Mouse (Mus musculus) testis, adult 2 months (tissue): ENCODE measurements around the gene Llgl2. TPM values are rescaled to one million over a fixed set of nuclear protein-coding genes. Genes with fewer than 3 reads are reported as not detected.

Experiments
- H3K27ac ChIP-seq: fragments of 200-500 bp; 2 replicates; pipeline ENCODE4 v1.5.1; 2012; ENCODE audit warnings: low read depth, low read length; ENCODE audit not compliant: control insufficient read depth, insufficient read depth
- H3K27me3 ChIP-seq: fragments of 200-500 bp; 2 replicates; pipeline ENCODE4 v1.6.1; 2012; ENCODE audit warnings: mild to moderate bottlenecking, low read length, moderate library complexity; ENCODE audit not compliant: control insufficient read depth, insufficient read depth
- H3K36me3 ChIP-seq: fragments of 200-500 bp; 2 replicates; pipeline ENCODE4 v1.6.1; 2012; ENCODE audit warnings: mild to moderate bottlenecking, low read length; ENCODE audit not compliant: control insufficient read depth, insufficient read depth
- H3K4me1 ChIP-seq: fragments of 200-500 bp; 2 replicates; pipeline ENCODE4 v1.6.1; 2012; ENCODE audit warnings: low read length; ENCODE audit not compliant: control insufficient read depth, insufficient read depth
- H3K4me3 ChIP-seq: fragments of 200-500 bp; 2 replicates; pipeline ENCODE4 v1.5.1; 2012; ENCODE audit warnings: low read depth, mild to moderate bottlenecking, low read length, moderate library complexity, mixed read lengths; ENCODE audit not compliant: control insufficient read depth
- CTCF ChIP-seq: fragments of 200-500 bp; IDR thresholded peaks from 2 replicates; pipeline ENCODE4 v1.5.1; 2012; ENCODE audit warnings: low read depth, mild to moderate bottlenecking, inconsistent platforms, low read length, moderate library complexity; ENCODE audit not compliant: control insufficient read depth, insufficient read depth, insufficient replicate concordance
- POLR2A ChIP-seq: fragments of 200-500 bp; IDR thresholded peaks from 2 replicates; pipeline ENCODE4 v1.6.1; 2012; ENCODE audit warnings: low read depth, mild to moderate bottlenecking, inconsistent platforms, low read length, moderate library complexity; ENCODE audit not compliant: control insufficient read depth
- polyA plus RNA-seq: library from polyadenylated mRNA; depleted of rRNA; stranded (reverse); fragments of >200 nt; gene quantifications from 2 replicates; pipeline ENCODE4 v1.2.3, GENCODE M21; 2012

The Llgl2 gene
- polyA plus RNA-seq, 1 experiment, result 3.1 TPM

GRCm38 (mm10) chr11:115814605-115815450 lies 9.0 kb upstream of the Llgl2 start, which contains the start of gene Tsen54:
Tsen54 (plus strand) TSS chr11:115814724.
- H3K27ac ChIP-seq, result no peak within 1 kb of the TSS
- H3K27me3 ChIP-seq, result no peaks in the 10 kb centered on the region
- TF ChIP-seq POLR2A (peak; percentile 21; the same call in 1 of the 2 replicates), CTCF (no peak)
- H3K4me3 ChIP-seq, result peak within 1 kb of the TSS; percentile 80
- H3K36me3 ChIP-seq, result no peaks in the 10 kb centered on the region
- H3K4me1 ChIP-seq, result peaks cover 24% of the 10 kb centered on the region

GRCm38 (mm10) chr11:115817331-115817730 lies 6.5 kb upstream of the Llgl2 start:
- no peaks in the 10 kb centered on the region for H3K27me3 ChIP-seq
- TF ChIP-seq POLR2A (no peak), CTCF (no peak)
- no peak overlapping the region for H3K27ac ChIP-seq
- H3K36me3 ChIP-seq, result no peaks in the 10 kb centered on the region
- H3K4me1 ChIP-seq, result peaks cover 24% of the 10 kb centered on the region
- no peak overlapping the region for H3K4me3 ChIP-seq

- no peaks in the 10 kb centered on the region for H3K27me3 ChIP-seq
- no peaks in the 10 kb centered on the region for H3K36me3 ChIP-seq
These were observed 3.8 kb upstream of the Llgl2 start for GRCm38 (mm10) chr11:115819915-115820623.

GRCm38 (mm10) chr11:115821001-115821400 lies 2.8 kb upstream of the Llgl2 start:
- Histone ChIP-seq H3K4me1 (peaks cover 3% of the 10 kb centered on the region; the same call in 1 of the 2 replicates), H3K4me3 (no peak overlapping the region), H3K27me3 (no peaks in the 10 kb centered on the region), H3K27ac (no peak overlapping the region), H3K36me3 (no peaks in the 10 kb centered on the region)
- no peak for TF ChIP-seq CTCF
- no peak for TF ChIP-seq POLR2A

More at GRCm38 (mm10) chr11:115819915-115820623, 3.8 kb upstream of the Llgl2 start:
- Histone ChIP-seq H3K27ac (no peak overlapping the region), H3K4me3 (no peak overlapping the region), H3K4me1 (peaks cover 7% of the 10 kb centered on the region)
- TF ChIP-seq POLR2A, result no peak
- TF ChIP-seq CTCF, result no peak

GRCm38 (mm10) chr11:115824813-115825212 lies 964 bp downstream of the Llgl2 start:
- TF ChIP-seq POLR2A (no peak), CTCF (no peak)
- Histone ChIP-seq H3K27ac (no peak overlapping the region), H3K4me3 (peak overlapping the region; percentile 80), H3K4me1 (peaks cover 3% of the 10 kb centered on the region; the same call in 1 of the 2 replicates), H3K36me3 (no peaks in the 10 kb centered on the region), H3K27me3 (no peaks in the 10 kb centered on the region)

GRCm38 (mm10) chr11:115826487-115826886 lies 2.6 kb downstream of the Llgl2 start:
- TF ChIP-seq CTCF, result no peak
- TF ChIP-seq POLR2A, result no peak
- H3K4me3 ChIP-seq, result no peak overlapping the region
- no peaks in the 10 kb centered on the region for H3K27me3 ChIP-seq
- H3K4me1 ChIP-seq, result peaks cover 3% of the 10 kb centered on the region; the same call in 1 of the 2 replicates
- no peaks in the 10 kb centered on the region for H3K36me3 ChIP-seq
- no peak overlapping the region for H3K27ac ChIP-seq

GRCm38 (mm10) chr11:115827624-115828023 lies 3.8 kb downstream of the Llgl2 start:
- Histone ChIP-seq H3K4me3 (no peak overlapping the region), H3K4me1 (peaks cover 5% of the 10 kb centered on the region; the same call in 1 of the 2 replicates), H3K27ac (no peak overlapping the region), H3K27me3 (no peaks in the 10 kb centered on the region), H3K36me3 (no peaks in the 10 kb centered on the region)
- no peak for TF ChIP-seq CTCF
- no peak for TF ChIP-seq POLR2A
